Mouse (Mus musculus): ENCODE data around the gene B4galnt3. TPM values are rescaled to one million over a fixed set of nuclear protein-coding genes. Genes with fewer than 3 reads are reported as not detected.

The B4galnt3 gene
- polyA plus RNA-seq, 1 experiment from 2014 or later, result 0.15 TPM

DNA sequence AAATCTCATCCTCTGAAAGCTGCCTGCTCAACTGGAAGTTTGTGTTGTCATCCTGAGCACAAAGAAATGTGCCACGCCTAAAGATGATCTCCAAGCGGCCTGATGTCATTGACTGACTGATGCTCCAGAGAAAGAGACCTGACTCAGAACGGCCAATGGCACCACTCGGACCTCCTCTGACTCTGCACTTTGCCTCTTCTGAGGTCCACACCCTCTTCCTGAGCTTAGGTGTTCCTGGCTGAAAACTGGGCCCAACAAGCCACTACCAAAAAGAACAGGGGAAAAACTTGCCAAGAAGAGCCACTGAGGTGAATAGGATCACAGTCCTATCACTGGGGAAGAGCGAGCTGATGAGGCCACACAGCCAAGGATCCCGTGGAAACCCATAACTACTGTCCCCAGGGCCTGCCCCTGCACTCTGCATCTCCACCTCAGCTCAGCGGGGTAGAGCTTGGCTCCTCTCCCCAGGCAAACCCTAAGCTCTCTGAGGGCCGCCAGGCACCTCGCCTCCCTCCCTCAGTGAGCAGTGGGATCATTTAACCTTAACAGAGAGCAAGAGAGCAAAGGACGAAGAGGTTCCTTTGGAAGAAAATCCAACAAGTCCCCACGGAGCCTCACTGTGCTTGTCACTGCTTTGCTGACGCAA lies 31.4 kb downstream of the B4galnt3 start:
- WGBS, result 67% methylated on average over 12 of the region's 12 CpGs
- H3K36me3 ChIP-seq (ENCODE audit: control insufficient read depth, insufficient read depth, low read length), result no peaks in the 10 kb centered on the region
- H3K27me3 ChIP-seq (ENCODE audit: control insufficient read depth, insufficient read depth, low read length), result no peaks in the 10 kb centered on the region
- no peaks in the 10 kb centered on the region for H3K9me3 ChIP-seq (ENCODE audit: control insufficient read depth, low read length)
- no peaks in the 10 kb centered on the region for H3K4me1 ChIP-seq (ENCODE audit: control insufficient read depth, insufficient read depth, low read length)
- no peak overlapping the region for H3K9ac ChIP-seq (ENCODE audit: low read length)
- H3K4me2 ChIP-seq (ENCODE audit: low read depth), result no peak overlapping the region
- ATAC-seq (ENCODE audit: insufficient read depth, low FRiP score, low TSS enrichment), result no peak
- H3K4me3 ChIP-seq (ENCODE audit: low read depth, low read length), result no peak overlapping the region
- H3K27ac ChIP-seq (ENCODE audit: low read depth, low read length), result no peak overlapping the region
- no peak for DNase-seq (ENCODE audit: low spot score)

DNA sequence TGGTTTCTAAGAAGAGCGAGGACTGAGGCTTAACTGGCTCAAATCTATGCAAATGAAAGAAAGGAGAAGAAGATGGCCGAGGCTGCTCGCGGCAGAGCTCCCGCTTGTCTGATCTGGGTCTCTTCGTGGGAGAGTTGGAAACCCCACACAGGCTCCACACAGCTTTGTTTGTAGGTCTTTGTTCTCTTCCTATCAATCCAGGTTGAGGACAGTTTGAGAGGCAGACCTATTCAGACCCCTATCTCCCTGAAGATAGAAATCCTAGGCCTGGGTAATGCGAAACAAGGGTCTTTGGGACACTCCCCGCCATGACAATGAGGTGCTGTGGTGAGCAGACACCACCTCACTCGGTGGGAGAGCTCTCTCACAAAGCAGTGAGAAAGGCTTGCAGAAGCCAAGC lies 34.9 kb downstream of the B4galnt3 start:
- no peaks in the 10 kb centered on the region for H3K4me1 ChIP-seq (ENCODE audit: control insufficient read depth, insufficient read depth, low read length)
- DNase-seq (ENCODE audit: low spot score), result no peak
- 35% methylated on average over 9 of the region's 9 CpGs for WGBS

DNA sequence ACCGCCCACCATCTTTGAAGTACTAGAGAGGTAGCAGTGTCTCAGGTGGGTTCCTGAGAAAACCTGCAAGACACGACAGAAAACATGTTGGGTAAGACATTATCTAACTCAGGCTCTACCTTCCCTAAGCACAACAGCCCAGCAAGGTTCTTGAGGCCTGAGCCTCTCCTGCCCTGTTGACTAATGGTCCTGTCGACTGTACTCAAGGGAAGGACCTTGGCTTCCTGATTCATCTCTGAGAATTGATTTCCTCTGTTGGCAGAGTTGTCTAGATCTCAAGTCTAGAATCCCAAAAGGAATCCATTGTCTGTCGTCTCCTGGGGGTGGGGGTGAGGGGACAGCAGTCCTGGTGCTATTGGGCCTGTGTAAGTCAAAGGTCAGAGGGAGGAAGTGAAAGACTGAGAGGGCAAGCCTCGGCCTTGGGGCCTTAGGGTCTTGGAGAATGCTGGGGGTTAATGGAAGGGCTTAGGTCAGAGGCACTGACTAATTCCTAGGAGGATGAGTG lies 37.9 kb downstream of the B4galnt3 start:
- H3K36me3 ChIP-seq (ENCODE audit: control insufficient read depth, insufficient read depth, low read length), result no peaks in the 10 kb centered on the region
- DNase-seq (ENCODE audit: low spot score) (no peak), ATAC-seq (ENCODE audit: insufficient read depth, low FRiP score, low TSS enrichment) (no peak)
- 68% methylated on average over 5 of the region's 5 CpGs for WGBS
- no peaks in the 10 kb centered on the region for H3K27me3 ChIP-seq (ENCODE audit: control insufficient read depth, insufficient read depth, low read length)
- no peaks in the 10 kb centered on the region for H3K9me3 ChIP-seq (ENCODE audit: control insufficient read depth, low read length)
- H3K4me2 ChIP-seq (ENCODE audit: low read depth), result no peak overlapping the region
- H3K4me1 ChIP-seq (ENCODE audit: control insufficient read depth, insufficient read depth, low read length), result no peaks in the 10 kb centered on the region
- no peak overlapping the region for H3K27ac ChIP-seq (ENCODE audit: low read depth, low read length)
- H3K4me3 ChIP-seq (ENCODE audit: low read depth, low read length), result no peak overlapping the region
- H3K9ac ChIP-seq (ENCODE audit: low read length), result no peak overlapping the region

More for the DNA sequence above, 34.9 kb downstream of the B4galnt3 start:
- ATAC-seq (ENCODE audit: insufficient read depth, low FRiP score, low TSS enrichment), result no peak
- Histone ChIP-seq H3K9ac (ENCODE audit: low read length) (no peak overlapping the region), H3K27me3 (ENCODE audit: control insufficient read depth, insufficient read depth, low read length) (no peaks in the 10 kb centered on the region), H3K4me3 (ENCODE audit: low read depth, low read length) (no peak overlapping the region), H3K27ac (ENCODE audit: low read depth, low read length) (no peak overlapping the region), H3K4me2 (ENCODE audit: low read depth) (no peak overlapping the region), H3K9me3 (ENCODE audit: control insufficient read depth, low read length) (no peaks in the 10 kb centered on the region), H3K36me3 (ENCODE audit: control insufficient read depth, insufficient read depth, low read length) (no peaks in the 10 kb centered on the region)

DNA sequence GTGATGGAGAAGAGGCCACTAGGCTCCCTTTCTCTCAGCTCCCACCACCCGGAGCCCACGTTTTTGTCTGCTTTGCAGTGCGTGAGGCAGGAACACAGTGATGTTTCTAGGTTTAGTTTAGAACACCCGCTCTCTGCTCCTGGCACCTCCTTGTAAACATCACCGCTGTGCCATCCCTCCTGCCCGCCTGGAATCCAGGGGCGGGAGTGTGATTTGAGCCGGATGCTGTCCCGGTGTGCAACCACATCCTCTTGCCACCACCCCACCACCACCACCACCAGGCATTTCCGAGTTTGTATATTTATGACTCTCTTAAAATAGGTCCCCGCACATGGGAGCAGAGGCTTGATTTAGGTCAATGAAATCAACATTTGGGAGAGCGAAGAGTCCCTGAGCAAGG lies 38.7 kb downstream of the B4galnt3 start:
- Histone ChIP-seq H3K27ac (ENCODE audit: low read depth, low read length) (no peak overlapping the region), H3K9ac (ENCODE audit: low read length) (no peak overlapping the region), H3K9me3 (ENCODE audit: control insufficient read depth, low read length) (no peaks in the 10 kb centered on the region), H3K27me3 (ENCODE audit: control insufficient read depth, insufficient read depth, low read length) (no peaks in the 10 kb centered on the region), H3K4me2 (ENCODE audit: low read depth) (no peak overlapping the region), H3K4me3 (ENCODE audit: low read depth, low read length) (no peak overlapping the region), H3K4me1 (ENCODE audit: control insufficient read depth, insufficient read depth, low read length) (no peaks in the 10 kb centered on the region), H3K36me3 (ENCODE audit: control insufficient read depth, insufficient read depth, low read length) (no peaks in the 10 kb centered on the region)
- DNase-seq (ENCODE audit: low spot score), result no peak
- ATAC-seq (ENCODE audit: insufficient read depth, low FRiP score, low TSS enrichment), result no peak
- WGBS, result 86% methylated on average over 12 of the region's 12 CpGs

DNA sequence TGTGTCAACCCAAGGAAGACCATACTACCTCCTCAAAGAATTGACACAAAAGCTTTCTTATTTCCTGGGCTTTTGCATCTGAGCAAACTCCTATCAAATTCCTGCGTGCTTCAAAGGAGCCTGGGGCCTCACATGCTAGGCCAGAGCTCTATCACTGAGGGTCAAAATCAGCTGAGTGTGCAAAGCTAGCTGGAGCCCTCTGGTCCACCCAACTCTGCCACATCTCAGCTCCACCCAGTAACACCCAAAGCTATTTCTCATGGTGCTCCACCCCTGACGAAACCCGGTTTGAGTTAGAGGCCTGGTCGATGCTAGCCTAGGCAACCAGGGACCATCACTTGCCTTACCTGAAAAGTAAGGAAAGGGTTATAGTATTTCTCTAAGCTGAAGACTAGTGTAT lies 39.2 kb downstream of the B4galnt3 start:
- WGBS, result 71% methylated on average over 4 of the region's 4 CpGs
- ATAC-seq (ENCODE audit: insufficient read depth, low FRiP score, low TSS enrichment), result no peak
- Histone ChIP-seq H3K9me3 (ENCODE audit: control insufficient read depth, low read length) (no peaks in the 10 kb centered on the region), H3K27ac (ENCODE audit: low read depth, low read length) (no peak overlapping the region), H3K4me2 (ENCODE audit: low read depth) (no peak overlapping the region), H3K9ac (ENCODE audit: low read length) (no peak overlapping the region), H3K27me3 (ENCODE audit: control insufficient read depth, insufficient read depth, low read length) (no peaks in the 10 kb centered on the region), H3K36me3 (ENCODE audit: control insufficient read depth, insufficient read depth, low read length) (no peaks in the 10 kb centered on the region), H3K4me1 (ENCODE audit: control insufficient read depth, insufficient read depth, low read length) (no peaks in the 10 kb centered on the region), H3K4me3 (ENCODE audit: low read depth, low read length) (no peak overlapping the region)
- DNase-seq (ENCODE audit: low spot score), result no peak

DNA sequence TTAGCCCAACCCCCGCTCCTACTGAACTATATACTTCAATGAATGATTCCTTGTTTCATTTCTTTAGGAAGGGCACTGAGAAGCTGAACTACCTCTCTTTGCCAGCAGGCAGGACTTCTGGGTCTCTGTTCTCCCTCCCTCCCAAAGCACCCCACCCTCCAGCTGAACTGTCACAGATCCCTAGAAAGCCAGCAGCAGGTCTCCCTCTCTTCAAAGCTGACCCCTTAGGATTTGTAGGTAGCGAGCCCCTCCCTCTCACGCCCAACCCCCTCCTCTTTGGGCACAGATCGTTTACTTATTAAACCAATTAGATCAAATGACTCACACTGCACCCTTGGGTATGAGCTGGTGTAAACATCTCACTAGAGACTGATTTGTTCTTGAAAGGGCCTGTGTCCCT lies 39.7 kb downstream of the B4galnt3 start:
- WGBS, result 43% methylated on average over 4 of the region's 4 CpGs
- no peak overlapping the region for H3K9ac ChIP-seq (ENCODE audit: low read length)
- no peaks in the 10 kb centered on the region for H3K36me3 ChIP-seq (ENCODE audit: control insufficient read depth, insufficient read depth, low read length)
- no peak overlapping the region for H3K4me3 ChIP-seq (ENCODE audit: low read depth, low read length)
- no peaks in the 10 kb centered on the region for H3K27me3 ChIP-seq (ENCODE audit: control insufficient read depth, insufficient read depth, low read length)
- H3K27ac ChIP-seq (ENCODE audit: low read depth, low read length), result no peak overlapping the region
- ATAC-seq (ENCODE audit: insufficient read depth, low FRiP score, low TSS enrichment) (no peak), DNase-seq (ENCODE audit: low spot score) (no peak)
- no peaks in the 10 kb centered on the region for H3K9me3 ChIP-seq (ENCODE audit: control insufficient read depth, low read length)
- no peaks in the 10 kb centered on the region for H3K4me1 ChIP-seq (ENCODE audit: control insufficient read depth, insufficient read depth, low read length)
- H3K4me2 ChIP-seq (ENCODE audit: low read depth), result no peak overlapping the region

DNA sequence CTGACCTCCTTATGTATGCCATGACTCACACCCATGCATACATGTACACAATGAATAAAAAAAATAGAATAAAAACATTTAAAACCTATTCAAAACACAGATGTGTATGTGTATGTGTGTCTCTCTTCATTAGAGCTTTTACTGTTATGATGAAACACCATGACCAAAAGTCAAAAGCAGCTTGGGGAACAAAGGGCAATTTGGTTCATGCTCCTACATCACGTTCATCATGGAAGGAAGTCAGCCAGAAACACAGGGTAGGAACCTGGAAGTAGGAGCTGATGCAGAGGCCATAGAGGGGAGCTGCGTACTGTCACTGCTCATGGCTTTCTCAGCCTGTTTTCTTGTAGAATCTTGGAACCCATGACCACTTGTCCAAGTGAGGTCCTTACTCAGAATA lies 41.6 kb downstream of the B4galnt3 start:
- Histone ChIP-seq H3K4me3 (ENCODE audit: low read depth, low read length) (no peak overlapping the region), H3K4me2 (ENCODE audit: low read depth) (no peak overlapping the region), H3K9ac (ENCODE audit: low read length) (no peak overlapping the region), H3K27me3 (ENCODE audit: control insufficient read depth, insufficient read depth, low read length) (no peaks in the 10 kb centered on the region), H3K9me3 (ENCODE audit: control insufficient read depth, low read length) (no peaks in the 10 kb centered on the region), H3K4me1 (ENCODE audit: control insufficient read depth, insufficient read depth, low read length) (no peaks in the 10 kb centered on the region), H3K27ac (ENCODE audit: low read depth, low read length) (no peak overlapping the region), H3K36me3 (ENCODE audit: control insufficient read depth, insufficient read depth, low read length) (no peaks in the 10 kb centered on the region)
- ATAC-seq (ENCODE audit: insufficient read depth, low FRiP score, low TSS enrichment) (no peak), DNase-seq (ENCODE audit: low spot score) (no peak)
- 95% methylated on average over 2 of the region's 2 CpGs for WGBS

DNA sequence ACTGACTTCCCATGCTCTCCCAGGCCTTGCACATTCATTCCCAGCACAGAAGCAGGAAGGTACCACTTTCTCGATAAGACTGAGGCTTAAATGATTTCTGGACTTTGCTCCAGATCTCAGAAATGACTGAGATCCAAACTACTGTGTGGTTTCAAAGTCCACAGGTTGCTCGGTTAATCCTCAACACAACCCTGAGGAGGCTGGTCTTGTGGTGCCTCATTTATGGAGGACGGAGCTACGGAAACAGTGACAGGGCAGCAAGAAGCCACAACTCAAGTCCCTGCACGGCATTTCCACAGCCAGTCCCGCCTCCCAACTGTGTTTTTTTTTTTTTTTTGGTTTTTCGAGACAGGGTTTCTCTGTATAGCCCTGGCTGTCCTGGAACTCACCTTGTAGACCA lies 43.3 kb downstream of the B4galnt3 start:
- Histone ChIP-seq H3K36me3 (ENCODE audit: control insufficient read depth, insufficient read depth, low read length) (no peaks in the 10 kb centered on the region), H3K27me3 (ENCODE audit: control insufficient read depth, insufficient read depth, low read length) (no peaks in the 10 kb centered on the region), H3K9me3 (ENCODE audit: control insufficient read depth, low read length) (no peaks in the 10 kb centered on the region), H3K27ac (ENCODE audit: low read depth, low read length) (no peak overlapping the region), H3K9ac (ENCODE audit: low read length) (no peak overlapping the region), H3K4me1 (ENCODE audit: control insufficient read depth, insufficient read depth, low read length) (no peaks in the 10 kb centered on the region), H3K4me2 (ENCODE audit: low read depth) (no peak overlapping the region), H3K4me3 (ENCODE audit: low read depth, low read length) (no peak overlapping the region)
- ATAC-seq (ENCODE audit: insufficient read depth, low FRiP score, low TSS enrichment) (no peak), DNase-seq (ENCODE audit: low spot score) (no peak)
- 83% methylated on average over 7 of the region's 7 CpGs for WGBS

DNA sequence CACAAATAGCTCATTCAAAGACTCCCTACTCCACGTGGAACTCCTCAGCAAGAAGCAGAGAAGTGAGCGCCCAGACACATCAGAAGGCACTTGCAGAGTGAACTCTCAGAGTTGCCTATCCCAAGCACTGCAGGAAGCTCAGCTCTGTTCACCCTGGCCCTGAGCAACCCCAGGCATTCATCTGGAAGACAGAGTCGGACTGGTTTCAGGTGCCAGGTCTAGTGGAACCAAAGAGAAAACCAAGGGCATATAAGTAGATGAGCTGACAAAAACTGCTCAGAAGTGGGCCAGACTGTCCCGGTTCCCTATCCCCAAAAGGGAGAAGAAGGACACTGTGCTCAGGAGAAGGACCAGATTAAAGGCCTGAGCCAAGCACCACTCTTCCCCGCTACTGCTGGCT lies 44.5 kb downstream of the B4galnt3 start:
- 76% methylated on average over 5 of the region's 5 CpGs for WGBS

More for the DNA sequence above, 44.5 kb downstream of the B4galnt3 start:
- ATAC-seq (ENCODE audit: insufficient read depth, low FRiP score, low TSS enrichment), result no peak
- H3K4me1 ChIP-seq (ENCODE audit: control insufficient read depth, insufficient read depth, low read length), result no peaks in the 10 kb centered on the region
- no peak overlapping the region for H3K27ac ChIP-seq (ENCODE audit: low read depth, low read length)
- no peak overlapping the region for H3K4me3 ChIP-seq (ENCODE audit: low read depth, low read length)
- no peaks in the 10 kb centered on the region for H3K36me3 ChIP-seq (ENCODE audit: control insufficient read depth, insufficient read depth, low read length)
- H3K27me3 ChIP-seq (ENCODE audit: control insufficient read depth, insufficient read depth, low read length), result no peaks in the 10 kb centered on the region
- H3K9me3 ChIP-seq (ENCODE audit: control insufficient read depth, low read length), result no peaks in the 10 kb centered on the region
- H3K4me2 ChIP-seq (ENCODE audit: low read depth), result no peak overlapping the region
- DNase-seq (ENCODE audit: low spot score), result no peak
- H3K9ac ChIP-seq (ENCODE audit: low read length), result no peak overlapping the region

Data from neural tube, embryonic 11.5 days (tissue).